ENCODE assay signal across 29 mouse cellular contexts in genomic region chr2:180390216-180390996, GRCm38 (mm10). TPM values are rescaled to one million over a fixed set of nuclear protein-coding genes. Genes with fewer than 3 reads are reported as not detected.
DNase-seq lines count a peak whose midpoint lies in the region; ATAC-seq and TF ChIP-seq lines count a peak whose summit lies in the region.
"Had no signal": no experiment of that assay in that cellular context is flagged by ENCODE, and none has a peak within 500 bp of the region (broad histone marks: within the 10 kb centered on the region; RNA-seq: fewer than 3 reads in every experiment).

No protein-coding gene starts in this region.

- H3K4me1 ChIP-seq in heart, adult 2 months (ENCODE audit: control insufficient read depth, insufficient read depth, low read length) = peaks cover 6% of the 10 kb centered on the region
- H3K4me1 ChIP-seq in heart, embryonic 12.5 days (replicated peaks) = peaks cover 53% of the 10 kb centered on the region
- peaks cover 21 to 45% of the 10 kb centered on the region in 2 experiments for H3K4me1 ChIP-seq in heart, embryonic 14.5 days (ENCODE audit: control insufficient read depth in 2 of 2, insufficient read depth in 2 of 2, low read length in 2 of 2)
- H3K4me1 ChIP-seq in cerebellum, adult 2 months (ENCODE audit: control insufficient read depth, insufficient read depth, low read length) = 0 out of 2 replicates have a peak, but pooled peaks cover 2% of the 10 kb centered on the region
- H3K4me1 ChIP-seq: liver, embryonic 15.5 days had no signal

- no peak for TF ChIP-seq EP300 in heart, adult 2 months (IDR thresholded peaks at IDR 0.05; ENCODE audit: insufficient read depth, low read depth, low read length)

- H3K9me3 ChIP-seq in heart, embryonic 12.5 days (replicated peaks) = no peaks in the 10 kb centered on the region
- H3K9me3 ChIP-seq in heart, embryonic 14.5 days (ENCODE audit: control insufficient read depth, low read length) = no peaks in the 10 kb centered on the region
- H3K9me3 ChIP-seq: forebrain, embryonic 13.5 days; hindbrain, embryonic 13.5 days; liver, embryonic 15.5 days; lung, embryonic 15.5 days; midbrain, embryonic 12.5 days had no signal

- intact Hi-C loops in heart, adult 2 months (cut with DNase I) = no loop called here

- peak overlapping the region; percentile 77 for H3K27ac ChIP-seq in heart, adult 2 months
- H3K27ac ChIP-seq in heart, embryonic 12.5 days (ENCODE audit: poor library complexity, severe bottlenecking) = peak overlapping the region; percentile 97
- H3K27ac ChIP-seq in heart, embryonic 14.5 days (replicated peaks in 1 of 2; ENCODE audit: control insufficient read depth in 1 of 2, insufficient read depth in 1 of 2, low read depth in 2 of 2, low read length in 2 of 2) = peak overlapping the region; percentile 56 to 98
- H3K27ac ChIP-seq in cerebellum, adult 2 months (ENCODE audit: insufficient read depth, low read length) = no peak overlapping the region
- H3K27ac ChIP-seq: forebrain, embryonic 13.5 days; hindbrain, embryonic 13.5 days; liver, embryonic 15.5 days; lung, embryonic 15.5 days; midbrain, embryonic 12.5 days had no signal

- H3K4me2 ChIP-seq in heart, embryonic 12.5 days = peak overlapping the region; percentile 83
- H3K4me2 ChIP-seq in heart, embryonic 14.5 days (ENCODE audit: low read length) = peak overlapping the region; percentile 90
- H3K4me2 ChIP-seq: forebrain, embryonic 13.5 days; hindbrain, embryonic 13.5 days; liver, embryonic 15.5 days; lung, embryonic 15.5 days; midbrain, embryonic 12.5 days had no signal

- peaks cover 4% of the 10 kb centered on the region for H3K36me3 ChIP-seq in heart, adult 2 months (ENCODE audit: control insufficient read depth, insufficient read depth, low read length)
- peaks cover 9% of the 10 kb centered on the region for H3K36me3 ChIP-seq in heart, embryonic 12.5 days
- H3K36me3 ChIP-seq in heart, embryonic 14.5 days (ENCODE audit: control insufficient read depth, insufficient read depth, low read length) = peaks cover 62% of the 10 kb centered on the region
- H3K36me3 ChIP-seq: hindbrain, embryonic 13.5 days; liver, embryonic 15.5 days; lung, embryonic 15.5 days; midbrain, embryonic 12.5 days had no signal

- peak overlapping the region; percentile 80 for H3K9ac ChIP-seq in heart, adult 2 months (ENCODE audit: low read depth, low read length)
- H3K9ac ChIP-seq in heart, embryonic 12.5 days = peak overlapping the region; percentile 96
- peak overlapping the region; percentile 95 for H3K9ac ChIP-seq in heart, embryonic 14.5 days (ENCODE audit: low read length)
- H3K9ac ChIP-seq: forebrain, embryonic 13.5 days; hindbrain, embryonic 13.5 days; liver, embryonic 15.5 days; lung, embryonic 15.5 days; midbrain, embryonic 12.5 days had no signal

- TF ChIP-seq CTCF in heart, adult 2 months (IDR thresholded peaks at IDR 0.05) = peak; percentile 53
- TF ChIP-seq CTCF in cerebellum, adult 2 months (IDR thresholded peaks at IDR 0.05; ENCODE audit: borderline replicate concordance, insufficient read depth, low read depth, low read length) = no peak

- peak overlapping the region; percentile 31 for H3K4me3 ChIP-seq in heart, adult 2 months
- H3K4me3 ChIP-seq in heart, embryonic 12.5 days = peak overlapping the region; percentile 76
- peak overlapping the region; percentile 82 to 88 for H3K4me3 ChIP-seq in heart, embryonic 14.5 days (ENCODE audit: control insufficient read depth in 1 of 2, insufficient read depth in 1 of 2, low read depth in 1 of 2, low read length in 2 of 2)
- H3K4me3 ChIP-seq in cerebellum, adult 2 months (replicated peaks; ENCODE audit: insufficient read depth, low read depth, low read length) = no peak overlapping the region
- H3K4me3 ChIP-seq: forebrain, embryonic 13.5 days; hindbrain, embryonic 13.5 days; liver, embryonic 15.5 days; lung, embryonic 15.5 days; midbrain, embryonic 12.5 days had no signal

- no peak for DNase-seq in heart, adult 2 months
- DNase-seq in heart, adult 9 months (ENCODE audit: low spot score in 2 of 2) = no peak
- peak; percentile 53 for DNase-seq in heart, postnatal 4 days
- no peak for DNase-seq in cerebellum, adult 2 months
- no peak for DNase-seq in T-cell, adult 2 months (ENCODE audit: low spot score)
- DNase-seq: adrenal gland, postnatal 36 days; cerebellum, adult 18-20 months; cerebellum, postnatal 14 days; gastrocnemius, postnatal 25 days; kidney, adult 8-10 months; kidney, postnatal 10 days; liver; lung, postnatal 36 days; thymus, postnatal 14 days had no signal

- no peaks in the 10 kb centered on the region for H3K27me3 ChIP-seq in heart, adult 2 months (ENCODE audit: control insufficient read depth, insufficient read depth, low read length)
- H3K27me3 ChIP-seq in heart, embryonic 12.5 days (replicated peaks) = peaks cover 12% of the 10 kb centered on the region
- no peaks in the 10 kb centered on the region for H3K27me3 ChIP-seq in heart, embryonic 14.5 days (ENCODE audit: control insufficient read depth, insufficient read depth, low read length)
- no peaks in the 10 kb centered on the region; the same call in 1 of the 2 replicates for H3K27me3 ChIP-seq in cerebellum, adult 2 months (ENCODE audit: control insufficient read depth, insufficient read depth, low read length)

- no peak for ATAC-seq in heart, embryonic 12.5 days (ENCODE audit: insufficient number of reproducible peaks, low FRiP score)
- no peak for ATAC-seq in heart, embryonic 14.5 days (ENCODE audit: insufficient number of reproducible peaks, insufficient read depth, low FRiP score, low read depth)
- ATAC-seq: CD4-positive, CD25-positive, alpha-beta regulatory T cell, adult 4 months; forebrain, embryonic 13.5 days; intestine, embryonic 16.5 days had no signal

- no peaks in the 10 kb centered on the region for H3K79me2 ChIP-seq in heart, adult 2 months (replicated peaks; ENCODE audit: control insufficient read depth, insufficient read depth, low read length)

- WGBS in heart, adult 2 months = 54% methylated on average over 15 of the region's 15 CpGs
- 44% methylated on average over 15 of the region's 15 CpGs for WGBS in heart, embryonic 12.5 days
- 36% methylated on average over 15 of the region's 15 CpGs for WGBS in heart, embryonic 14.5 days
- WGBS in cerebellum, adult 2 months = 81% methylated on average over 15 of the region's 15 CpGs

- TF ChIP-seq POLR2A in heart, adult 2 months (IDR thresholded peaks at IDR 0.05; ENCODE audit: insufficient read depth, low read depth, low read length) = 0 out of 2 replicates have a peak, but pooled peaks have one; percentile 21
- TF ChIP-seq POLR2A in cerebellum, adult 2 months (IDR thresholded peaks at IDR 0.05; ENCODE audit: borderline replicate concordance, insufficient read depth, low read length) = no peak

RNA-seq across cellular contexts. Expression of gene Gata5, which starts 55.9 kb away (rescaled TPM):
- total RNA-seq in heart, adult 2 months (2021) = under 1 TPM; 0.63 to 0.89 TPM
- polyA plus RNA-seq in heart, adult 2 months (2012; rRNA removed) = 1.1 TPM in 2 replicates
- polyA plus RNA-seq in heart, embryonic 12.5 days (2016; fragmentation: Nextera tagmentation; extraction: Ambion mirVana) = 24.7 and 28.4 TPM in 2 replicates
- 7.3 and 9.7 TPM in 2 replicates for polyA plus RNA-seq in heart, embryonic 14.5 days (2014; fragmentation: Nextera tagmentation; extraction: Ambion mirVana)
- total RNA-seq in heart, postnatal 4 days (2021) = 1 to 10 TPM; 1.6 to 2.5 TPM
- not detected in 2 replicates for polyA plus RNA-seq in cerebellum, adult 2 months (2012; rRNA removed)
- total RNA-seq: gastrocnemius, postnatal 25 days; layer of hippocampus, postnatal 10 days; left cerebral cortex, adult 18-20 months; left cerebral cortex, postnatal 14 days; megakaryocyte, adult 5-6 weeks had no signal
- polyA plus RNA-seq: CD4-positive, CD25-positive, alpha-beta regulatory T cell, adult 4 months; cortical plate, adult 2 months; forebrain, embryonic 13.5 days; midbrain, embryonic 12.5 days; neural tube, embryonic 14.5 days had no signal
